Mouse (Mus musculus) adrenal gland, adult 8-10 months (tissue): ENCODE results near the gene Fam83f. TPM values are rescaled to one million over a fixed set of nuclear protein-coding genes. Genes with fewer than 3 reads are reported as not detected.

ENCODE experiments used
- DNase-seq: peaks from one replicate; pipeline ENCODE4 v3.0.0; 2022
- total RNA-seq, 4 experiments: library from RNA; stranded (reverse); gene quantifications; 2 replicates each; pipeline ENCODE4 v1.2.4; 2022

The Fam83f gene
- under 1 TPM in 3 of 4 experiments, not detected in 1; 0.35 to 0.59 (median 0.38) TPM for total RNA-seq

DNA sequence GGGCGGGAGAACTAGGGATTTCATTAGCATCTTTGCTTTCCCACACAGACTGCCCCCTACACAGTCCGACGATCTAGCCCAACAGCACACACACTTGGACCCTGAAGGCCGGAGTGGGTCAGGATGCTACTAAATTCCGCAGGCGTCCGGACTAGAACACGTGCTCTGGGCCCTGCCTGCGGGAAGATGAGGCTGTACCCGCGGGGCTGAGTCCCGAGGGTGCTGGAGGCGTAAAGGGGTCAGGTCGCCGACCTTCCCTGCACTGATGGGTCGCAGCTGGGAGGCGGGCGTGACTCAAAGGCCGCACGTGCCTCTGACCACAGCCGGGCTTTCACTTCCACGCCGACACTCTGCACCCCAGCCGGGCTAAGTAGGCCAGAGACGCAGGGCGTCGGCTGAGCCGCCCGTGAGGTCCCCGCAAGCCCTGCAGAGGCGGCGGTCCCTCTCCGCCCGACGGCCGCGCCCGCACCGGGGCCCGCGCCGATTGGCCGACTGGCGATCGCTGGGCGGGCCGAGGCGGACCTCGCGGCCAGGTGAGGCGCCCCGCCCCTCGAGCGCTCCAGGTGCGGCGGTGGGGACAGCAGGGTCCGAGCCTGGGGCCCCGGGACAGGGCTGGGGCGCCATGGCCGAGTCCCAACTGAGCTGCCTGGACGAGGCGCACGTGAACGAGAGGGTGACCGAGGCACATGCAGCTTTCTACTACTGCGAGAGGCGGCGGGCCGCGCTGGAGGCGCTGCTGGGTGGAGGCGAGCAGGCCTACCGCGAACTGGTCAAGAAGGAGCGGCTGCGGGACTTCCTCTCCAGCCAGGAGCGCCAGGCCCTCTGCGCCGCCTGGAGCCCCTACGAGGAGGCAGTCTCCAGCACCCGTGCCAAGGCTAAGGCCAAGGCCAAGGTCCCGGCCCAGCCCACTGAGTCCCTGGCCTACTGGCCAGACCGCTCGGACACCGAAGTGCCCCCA, at the start of gene Fam83f:
Gene Fam83f (plus strand): TSS at position 553 of the 958 bp plus-strand sequence.
- DNase-seq, result peak; percentile 13

DNA sequence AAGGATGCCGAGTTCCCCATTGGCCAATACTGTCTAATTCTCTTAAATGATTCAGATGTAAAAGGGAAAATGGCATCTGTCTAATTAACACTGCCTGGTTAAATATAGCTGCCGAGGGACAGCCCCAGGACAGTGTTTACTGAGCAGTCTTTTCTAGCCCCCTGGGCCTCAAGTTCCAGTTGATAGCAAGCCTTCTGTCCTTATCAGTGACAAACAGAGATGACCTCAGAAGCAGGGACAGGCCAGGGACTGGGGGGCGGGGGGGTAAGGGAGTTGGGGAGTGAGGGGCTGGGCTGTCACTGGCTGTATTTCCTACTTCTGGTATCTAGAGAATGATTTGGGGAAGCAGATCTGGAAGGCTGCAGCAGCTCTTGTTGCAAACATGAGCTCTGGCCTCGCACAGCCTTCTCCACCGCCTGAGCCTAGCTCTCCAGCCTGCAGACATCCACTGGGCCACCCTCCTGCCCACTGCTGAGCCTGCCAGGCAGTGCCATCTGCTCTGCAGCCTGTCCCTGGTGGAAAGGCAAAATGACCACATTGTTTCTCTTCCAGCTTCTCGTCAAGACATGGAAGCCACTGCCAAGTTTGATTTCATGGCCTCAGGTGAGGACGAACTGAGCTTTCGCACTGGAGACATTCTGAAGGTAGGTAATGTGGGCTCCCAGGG, 48.3 kb upstream of the Fam83f start:
- no peak for DNase-seq

DNA sequence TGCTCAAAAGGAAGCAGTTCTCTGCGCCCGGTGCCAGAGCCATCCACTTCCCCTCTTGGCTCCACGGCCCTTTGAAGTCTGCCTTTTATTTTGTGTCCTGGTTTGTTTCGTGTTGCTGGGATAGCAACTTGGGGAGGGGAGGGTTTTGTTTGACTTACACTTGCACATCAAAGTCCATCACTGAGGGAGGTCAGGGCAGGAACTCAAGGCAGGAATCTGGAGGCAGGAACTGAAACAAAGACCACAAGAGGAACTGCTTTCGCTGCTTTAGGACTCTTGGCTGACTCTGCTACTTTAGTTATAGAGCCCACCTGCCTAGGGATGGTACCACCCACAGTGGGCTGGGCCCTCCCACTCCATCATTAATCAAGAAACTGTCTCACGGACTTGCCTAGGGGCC, 45.2 kb upstream of the Fam83f start:
- DNase-seq, result no peak

GRCm38 (mm10) chr15:80630147-80630546, 41.5 kb upstream of the Fam83f start:
- DNase-seq, result no peak

DNA sequence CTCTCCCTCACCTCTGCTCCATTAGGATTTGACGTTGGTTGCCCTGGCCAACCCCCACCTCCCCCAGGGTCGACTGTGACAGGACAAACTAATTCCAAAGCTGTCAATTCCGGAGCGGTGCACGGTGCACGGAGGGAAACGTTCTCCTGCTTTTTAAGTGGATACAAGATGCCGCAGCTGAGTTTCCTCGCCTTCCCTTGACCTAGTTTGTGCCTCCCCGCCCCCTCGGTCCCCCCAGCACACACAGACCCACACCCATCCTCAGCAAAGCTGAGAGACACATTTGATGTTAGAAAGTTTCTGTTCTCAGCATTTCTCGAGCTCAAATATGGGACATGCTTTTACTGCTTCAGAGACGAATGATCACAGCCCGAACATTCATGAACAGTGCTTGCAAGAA, 40.9 kb upstream of the Fam83f start:
- DNase-seq, result no peak

GRCm38 (mm10) chr15:80631311-80631710, 40.3 kb upstream of the Fam83f start:
- no peak for DNase-seq

GRCm38 (mm10) chr15:80632280-80632893, 39.3 kb upstream of the Fam83f start:
- no peak for DNase-seq

- DNase-seq, result no peak
Observed at GRCm38 (mm10) chr15:80634391-80635193, 37.1 kb upstream of the Fam83f start.

GRCm38 (mm10) chr15:80636757-80637372, 34.8 kb upstream of the Fam83f start:
- DNase-seq, result no peak

DNA sequence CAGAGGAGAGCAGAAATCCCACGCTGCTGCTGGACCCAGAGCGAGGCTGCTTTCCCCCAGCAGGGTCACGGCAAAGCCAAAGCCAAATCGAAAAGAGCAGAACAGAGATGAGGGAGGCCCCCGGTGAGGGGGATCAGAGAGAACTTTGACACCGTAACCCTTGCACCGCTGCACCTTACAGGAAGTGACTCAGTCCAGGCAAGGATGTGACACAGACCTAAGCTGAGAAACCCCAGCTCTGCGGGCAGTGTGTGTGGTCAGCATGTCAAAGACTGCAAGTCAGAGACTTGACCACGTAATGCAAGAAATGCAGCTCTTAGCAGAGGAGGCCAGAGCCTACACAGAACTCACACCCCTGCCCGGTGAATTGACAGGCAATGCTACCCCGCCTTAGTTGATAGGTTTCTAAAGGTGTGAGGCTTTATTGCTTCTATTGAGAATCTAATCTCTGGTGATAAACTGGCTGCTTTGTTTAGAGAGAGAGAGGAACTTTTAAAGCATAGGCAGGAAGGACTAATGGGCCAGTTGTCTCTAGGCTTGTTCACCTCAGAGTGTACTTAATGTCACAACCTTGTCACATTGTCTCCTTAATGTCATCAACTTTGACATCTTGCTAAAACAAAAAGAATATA, 32.5 kb upstream of the Fam83f start:
- no peak for DNase-seq

- DNase-seq, result no peak
Observed at GRCm38 (mm10) chr15:80639874-80640273, 31.8 kb upstream of the Fam83f start.

- DNase-seq, result no peak
Observed at GRCm38 (mm10) chr15:80641702-80642435, 29.8 kb upstream of the Fam83f start.

DNA sequence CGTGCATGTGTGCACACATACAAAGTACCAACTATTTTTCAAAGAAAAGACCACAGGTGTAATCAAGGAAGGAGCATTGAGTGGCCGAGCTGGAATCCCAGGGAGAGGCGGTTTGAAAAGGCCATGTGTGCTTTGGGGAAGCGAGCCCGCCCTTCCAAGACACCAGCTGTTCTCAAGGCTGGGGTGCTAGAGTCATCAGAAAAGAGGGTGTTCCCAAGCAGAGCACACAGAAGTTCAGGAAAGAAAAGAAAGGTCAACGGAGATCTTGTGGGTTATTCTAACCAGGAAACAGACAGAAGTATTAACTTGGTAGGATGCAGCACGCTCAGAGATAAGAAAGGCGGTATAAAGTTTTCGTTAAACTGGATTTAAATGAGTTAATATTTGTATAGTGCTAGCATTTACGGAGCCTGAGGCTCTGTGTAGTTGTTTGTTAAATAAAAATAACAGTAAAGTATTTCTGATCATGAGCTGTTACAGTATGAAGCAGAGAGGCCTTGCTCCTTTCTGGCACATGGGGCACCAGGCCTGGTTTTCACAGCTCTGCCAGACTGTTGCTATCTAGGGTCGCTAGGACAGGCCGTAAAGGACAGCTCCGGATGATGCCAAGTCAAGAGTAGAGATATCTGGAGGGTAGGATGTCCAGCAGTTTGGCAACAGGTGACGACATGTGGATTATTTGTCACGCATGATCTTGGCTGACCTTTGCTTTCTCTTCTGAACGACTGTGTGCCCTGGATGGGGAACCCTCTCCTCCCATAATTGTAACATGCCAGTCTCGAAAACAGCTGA, 26.4 kb upstream of the Fam83f start:
- no peak for DNase-seq

GRCm38 (mm10) chr15:80648977-80649606, 22.6 kb upstream of the Fam83f start:
- DNase-seq, result no peak

GRCm38 (mm10) chr15:80650412-80650811, 21.2 kb upstream of the Fam83f start:
- DNase-seq, result no peak

GRCm38 (mm10) chr15:80653865-80654264, 17.8 kb upstream of the Fam83f start:
- no peak for DNase-seq

DNA sequence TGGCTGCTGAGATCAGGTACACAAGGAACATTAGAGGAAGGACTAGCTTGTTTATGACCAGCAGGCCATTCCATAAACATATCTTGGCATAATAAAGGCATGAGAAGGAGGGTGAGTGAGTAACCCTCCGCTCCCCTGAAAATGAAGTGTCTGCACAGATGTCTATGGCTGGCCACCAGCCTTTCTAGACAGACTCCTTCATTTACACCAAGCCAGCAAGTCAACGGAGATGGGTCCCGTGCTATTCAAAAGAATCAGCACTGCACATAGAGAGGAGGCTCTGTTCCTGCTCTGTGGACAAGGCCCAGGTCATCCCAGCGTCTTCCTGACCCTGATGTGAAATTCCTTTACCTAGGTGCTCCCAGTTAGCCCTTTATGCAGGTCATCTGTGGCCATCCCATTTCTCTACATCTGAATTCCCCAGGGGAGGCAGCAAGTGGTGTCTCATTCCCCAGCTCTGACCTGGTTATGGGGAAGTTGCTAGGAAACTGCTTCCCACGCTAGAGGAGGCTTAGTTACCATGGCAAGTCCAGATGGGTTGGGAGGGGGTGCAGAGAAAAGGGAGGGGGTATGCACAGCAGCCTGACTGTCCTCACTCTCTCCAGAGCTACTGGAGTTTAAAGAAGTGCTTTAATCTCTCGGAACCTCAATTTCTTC, 12.7 kb upstream of the Fam83f start:
- no peak for DNase-seq

DNA sequence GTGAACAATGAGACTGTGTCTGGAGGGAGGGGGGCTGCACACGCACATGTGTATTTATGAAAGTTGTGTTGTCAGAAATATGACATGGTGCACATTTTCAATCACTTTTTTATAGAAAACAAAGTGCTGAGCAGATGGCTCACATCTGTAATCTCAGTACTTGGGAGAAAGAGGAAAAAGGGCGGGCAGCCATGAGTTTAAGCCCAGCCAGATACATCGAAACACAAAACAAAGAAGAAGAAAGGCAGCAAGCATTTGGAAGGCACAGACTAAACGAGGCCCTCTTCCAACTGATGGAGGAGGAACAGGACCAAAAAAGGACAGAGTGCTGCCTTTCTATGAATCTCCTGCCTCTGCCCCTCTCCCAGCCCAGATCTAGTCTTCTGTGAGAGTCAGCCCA, 10.7 kb upstream of the Fam83f start:
- DNase-seq, result no peak

DNA sequence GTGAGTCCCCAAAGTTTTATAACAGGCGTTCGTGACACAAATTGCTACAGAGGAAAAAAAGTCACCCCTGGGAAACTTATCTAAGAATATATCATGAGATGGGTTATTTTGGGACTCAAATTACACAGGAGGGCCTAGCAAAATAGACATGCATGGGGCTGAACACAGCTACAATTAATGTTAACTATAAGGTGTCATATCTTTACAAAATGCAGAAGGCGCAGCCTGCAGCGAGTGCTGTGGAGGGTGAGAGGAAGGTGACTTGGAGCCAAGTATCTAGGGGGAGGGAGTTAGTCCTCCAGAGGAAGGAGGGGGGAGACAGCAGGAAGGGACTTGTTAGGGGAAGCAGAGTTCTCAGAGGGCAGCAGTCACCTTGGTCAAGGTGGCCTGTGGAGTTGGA, 7.2 kb upstream of the Fam83f start:
- no peak for DNase-seq
